In genomic region chr3:154091468-154092338, GRCm38 (mm10) we compare ENCODE assay signal across 10 mouse cellular contexts.
DNase-seq lines count a peak whose midpoint lies in the region; ATAC-seq lines count a peak whose summit lies in the region.
"Had no signal": no experiment of that assay in that cellular context is flagged by ENCODE, and none has a peak within 500 bp of the region (broad histone marks: within the 10 kb centered on the region; RNA-seq: fewer than 3 reads in every experiment).

No protein-coding gene starts in this region.

- peak; percentile 57 for ATAC-seq in limb, embryonic 13.5 days (ENCODE audit: low FRiP score, low read depth)
- ATAC-seq in hindbrain, embryonic 15.5 days (ENCODE audit: low FRiP score, low read depth), result 0 out of 2 replicates have a peak, but pooled peaks have one; percentile 49
- peak; percentile 81 for ATAC-seq in stomach, embryonic 15.5 days (ENCODE audit: insufficient read depth, low FRiP score, low read depth)
- ATAC-seq: forebrain, postnatal 0 days had no signal

- no peak for DNase-seq in limb, embryonic 10.5 days (ENCODE audit: low spot score)
- DNase-seq in lung, postnatal 36 days, result peak; percentile 44
- DNase-seq in left cerebral cortex, adult 9 months (ENCODE audit: low spot score in 2 of 2), result no peak
- DNase-seq in thymus, postnatal 14 days, result no peak
- DNase-seq in left cerebral cortex, postnatal 25 days (ENCODE audit: low spot score in 2 of 2), result no peak
- DNase-seq: adrenal gland, adult 2 months; forebrain, postnatal 0 days had no signal

- no peak overlapping the region for H3K4me3 ChIP-seq in limb, embryonic 13.5 days
- H3K4me3 ChIP-seq in limb, embryonic 10.5 days, result no peak overlapping the region
- no peak overlapping the region for H3K4me3 ChIP-seq in hindbrain, embryonic 15.5 days
- no peak overlapping the region for H3K4me3 ChIP-seq in stomach, embryonic 15.5 days (replicated peaks)

- H3K9ac ChIP-seq in limb, embryonic 13.5 days, result no peak overlapping the region
- no peak overlapping the region for H3K9ac ChIP-seq in hindbrain, embryonic 15.5 days
- H3K9ac ChIP-seq in stomach, embryonic 15.5 days, result no peak overlapping the region
- H3K9ac ChIP-seq: forebrain, postnatal 0 days had no signal

- H3K27me3 ChIP-seq in limb, embryonic 13.5 days, result no peaks in the 10 kb centered on the region
- no peaks in the 10 kb centered on the region for H3K27me3 ChIP-seq in limb, embryonic 10.5 days (ENCODE audit: low read depth, poor library complexity, severe bottlenecking)
- H3K27me3 ChIP-seq in hindbrain, embryonic 15.5 days, result no peaks in the 10 kb centered on the region
- H3K27me3 ChIP-seq in stomach, embryonic 15.5 days (replicated peaks), result no peaks in the 10 kb centered on the region

- H3K4me1 ChIP-seq in limb, embryonic 13.5 days, result peaks cover 33% of the 10 kb centered on the region
- H3K4me1 ChIP-seq in limb, embryonic 10.5 days, result peaks cover 20% of the 10 kb centered on the region
- H3K4me1 ChIP-seq in hindbrain, embryonic 15.5 days (replicated peaks), result peaks cover 15% of the 10 kb centered on the region
- peaks cover 6% of the 10 kb centered on the region; the same call in 1 of the 2 replicates for H3K4me1 ChIP-seq in stomach, embryonic 15.5 days

- H3K4me2 ChIP-seq in limb, embryonic 13.5 days (replicated peaks), result no peak overlapping the region
- no peak overlapping the region for H3K4me2 ChIP-seq in hindbrain, embryonic 15.5 days
- no peak overlapping the region for H3K4me2 ChIP-seq in stomach, embryonic 15.5 days

- intact Hi-C loops in left cerebral cortex, postnatal 25 days (cut with DNase I), result no loop called here

- 65% methylated on average over 15 of the region's 15 CpGs for WGBS in limb, embryonic 13.5 days
- 85% methylated on average over 15 of the region's 15 CpGs for WGBS in limb, embryonic 10.5 days
- WGBS in hindbrain, embryonic 15.5 days, result 60% methylated on average over 15 of the region's 15 CpGs
- WGBS in stomach, embryonic 15.5 days, result 59% methylated on average over 15 of the region's 15 CpGs

- H3K36me3 ChIP-seq in limb, embryonic 13.5 days, result no peaks in the 10 kb centered on the region
- no peaks in the 10 kb centered on the region for H3K36me3 ChIP-seq in limb, embryonic 10.5 days
- no peaks in the 10 kb centered on the region for H3K36me3 ChIP-seq in hindbrain, embryonic 15.5 days
- H3K36me3 ChIP-seq in stomach, embryonic 15.5 days, result no peaks in the 10 kb centered on the region

- no peak overlapping the region for H3K27ac ChIP-seq in limb, embryonic 13.5 days
- no peak overlapping the region for H3K27ac ChIP-seq in limb, embryonic 10.5 days
- peak overlapping the region; percentile 52 for H3K27ac ChIP-seq in hindbrain, embryonic 15.5 days (replicated peaks)
- no peak overlapping the region for H3K27ac ChIP-seq in stomach, embryonic 15.5 days

- H3K9me3 ChIP-seq in limb, embryonic 13.5 days, result no peaks in the 10 kb centered on the region
- H3K9me3 ChIP-seq in limb, embryonic 10.5 days (replicated peaks), result no peaks in the 10 kb centered on the region
- no peaks in the 10 kb centered on the region for H3K9me3 ChIP-seq in hindbrain, embryonic 15.5 days
- no peaks in the 10 kb centered on the region for H3K9me3 ChIP-seq in stomach, embryonic 15.5 days
